Mouse (Mus musculus) adrenal gland, adult 8-10 months (tissue): ENCODE data around the gene Slc25a51. TPM values are rescaled to one million over a fixed set of nuclear protein-coding genes. Genes with fewer than 3 reads are reported as not detected.

Source experiments
- DNase-seq: peaks from one replicate; pipeline ENCODE4 v3.0.0; 2022
- total RNA-seq, 4 experiments: library from RNA; stranded (reverse); gene quantifications; 2 replicates each; pipeline ENCODE4 v1.2.4; 2022

The Slc25a51 gene
- 100 to 1,000 TPM; 191 to 350 (median 261) TPM for total RNA-seq

DNA sequence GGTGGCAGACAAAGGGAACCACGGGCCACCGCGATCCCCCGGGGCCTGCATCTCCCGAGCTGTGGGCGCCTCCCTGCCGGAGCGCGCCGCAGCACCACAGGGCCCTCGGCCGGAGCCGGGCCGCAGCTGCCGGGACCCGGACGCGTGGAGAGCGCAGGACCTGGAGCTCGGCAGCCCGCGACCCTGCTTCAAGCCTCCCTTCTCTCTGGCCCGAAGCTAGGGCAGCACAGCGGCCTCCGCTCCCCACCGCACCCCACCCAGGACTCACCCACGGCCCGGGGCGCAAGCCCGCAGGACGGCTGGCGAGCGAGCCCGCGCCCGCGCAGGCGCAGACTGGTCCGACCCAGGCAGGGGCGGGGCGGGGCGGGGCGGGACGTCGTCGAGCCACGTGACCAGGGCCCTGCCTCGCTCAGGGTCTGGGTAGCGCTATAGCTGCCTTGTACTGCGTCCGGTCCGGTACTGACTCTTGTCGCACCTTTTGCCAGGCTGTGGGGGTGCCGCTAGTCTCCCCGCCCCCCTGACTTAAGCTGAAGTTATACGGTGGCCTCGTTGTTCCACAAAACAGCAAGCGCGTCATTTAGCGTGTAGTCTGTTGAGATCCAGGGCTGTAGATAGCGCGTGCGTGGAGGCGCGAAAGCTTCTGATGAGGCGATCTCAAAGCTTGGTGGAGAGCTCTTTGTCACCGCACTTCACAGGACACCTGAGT lies at the start of gene Slc25a51:
Gene Slc25a51, minus strand, starts transcription at position 340 of the 706 bp plus-strand sequence.
- DNase-seq, result peak; percentile 87

DNA sequence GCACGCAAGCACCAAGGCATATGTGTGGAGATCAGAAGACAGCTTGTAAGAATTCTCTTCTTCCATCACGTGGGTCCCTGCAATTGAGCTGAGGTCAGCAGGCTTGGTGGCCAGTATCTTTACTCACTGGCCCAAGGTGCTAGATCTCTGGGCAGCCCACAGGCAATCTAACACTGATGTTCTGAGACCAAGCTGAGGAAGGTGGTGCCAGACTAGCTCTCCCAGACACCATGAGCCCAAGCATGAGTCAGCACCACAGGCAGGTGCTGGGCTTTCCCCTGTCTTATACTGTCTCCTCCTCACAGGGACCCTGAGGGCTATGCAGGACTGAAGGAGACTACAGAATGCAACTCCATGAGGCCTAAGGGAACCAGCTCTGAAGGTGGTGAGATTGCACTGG lies 49.0 kb upstream of the Slc25a51 start:
- DNase-seq, result no peak

DNA sequence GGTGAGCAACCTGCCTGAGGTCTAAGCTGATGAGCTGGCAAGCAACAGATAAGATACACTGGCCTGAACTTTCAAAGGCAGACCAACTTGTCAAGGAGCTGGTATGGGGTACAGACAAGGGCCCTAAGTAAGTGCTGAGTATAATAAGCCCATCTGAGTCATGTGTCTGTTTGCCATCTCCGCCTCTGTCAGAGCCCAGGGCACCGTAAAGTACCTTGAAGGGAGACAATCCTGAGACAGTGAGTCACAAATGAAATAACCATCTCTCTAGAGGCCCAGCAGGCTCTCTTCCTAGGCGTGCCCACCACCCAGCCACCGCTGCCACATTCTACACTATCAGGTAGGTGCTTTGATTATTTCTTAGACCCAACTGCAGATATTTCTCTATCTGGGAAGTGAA lies 46.4 kb upstream of the Slc25a51 start:
- no peak for DNase-seq

DNA sequence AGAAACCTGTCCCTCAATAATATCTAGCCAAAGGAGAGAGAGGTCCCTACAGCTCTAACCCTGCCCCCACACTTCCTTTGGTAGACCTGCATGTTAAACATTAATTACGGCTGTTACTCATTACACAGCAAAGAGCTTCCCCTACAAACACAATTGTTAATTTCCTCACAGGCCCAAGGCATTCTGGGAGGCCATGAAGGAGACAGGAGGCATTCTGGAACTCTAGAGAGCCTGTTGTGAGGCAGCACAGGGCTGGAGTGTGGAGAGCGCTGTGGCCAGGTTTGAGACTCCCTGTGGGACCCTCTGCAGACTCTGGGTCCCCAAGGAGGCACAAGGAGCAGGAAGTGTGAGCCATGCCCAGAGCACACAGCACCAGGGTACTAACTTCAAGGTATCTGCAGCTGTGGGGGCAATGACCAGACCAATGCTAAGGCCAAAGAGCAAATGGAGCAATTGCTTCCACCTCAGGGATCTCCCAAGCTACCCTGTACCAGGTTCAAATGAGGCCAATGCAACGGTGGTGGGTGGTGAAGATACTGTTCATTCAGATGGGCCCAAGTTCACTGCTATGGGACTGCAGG lies 44.8 kb upstream of the Slc25a51 start:
- DNase-seq, result no peak

DNA sequence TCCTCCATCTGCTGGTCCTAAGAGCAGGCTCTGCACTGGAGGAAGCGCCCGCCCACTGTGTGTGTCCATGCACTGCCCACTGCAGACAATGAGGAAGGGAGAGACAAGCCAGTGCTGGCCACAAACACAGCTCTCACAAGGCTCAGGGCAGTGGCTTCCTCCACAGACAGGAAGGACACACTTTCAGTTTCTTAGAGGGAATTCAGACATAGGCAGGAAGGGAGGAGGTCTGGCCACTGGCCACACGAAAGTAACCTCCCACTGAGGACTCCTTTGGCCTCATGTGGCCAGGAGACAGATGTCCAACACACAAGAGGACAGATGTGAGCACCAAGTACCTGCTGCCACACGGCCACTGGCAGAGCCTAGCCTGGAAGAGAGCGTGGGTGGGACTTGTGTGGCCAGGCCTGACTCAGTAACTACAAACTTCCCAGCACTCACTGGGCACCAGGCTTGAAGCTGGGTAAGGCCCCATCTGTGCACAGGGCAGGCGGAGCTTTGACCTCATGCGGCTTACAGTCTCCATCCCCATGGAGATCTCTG lies 44.1 kb upstream of the Slc25a51 start:
- peak; percentile 42 for DNase-seq

DNA sequence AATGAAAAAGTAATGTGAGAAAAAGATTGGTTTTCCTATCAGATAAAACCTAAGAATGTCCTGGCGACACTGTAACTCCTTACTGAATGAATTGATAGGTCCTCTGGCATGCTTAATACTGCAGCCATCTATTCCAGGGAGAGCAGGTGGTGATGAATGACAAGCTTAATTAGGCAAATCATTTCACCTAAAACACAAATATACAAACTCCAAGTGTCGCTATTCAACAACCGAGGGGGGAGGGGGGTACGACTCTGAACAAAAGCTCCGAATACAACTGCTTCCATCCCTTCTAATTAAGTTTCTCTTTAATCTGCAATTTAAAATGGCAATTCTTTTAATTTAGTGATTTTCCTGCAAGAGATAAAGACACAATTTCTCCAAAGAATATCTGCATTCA lies 40.4 kb upstream of the Slc25a51 start:
- DNase-seq, result no peak

DNA sequence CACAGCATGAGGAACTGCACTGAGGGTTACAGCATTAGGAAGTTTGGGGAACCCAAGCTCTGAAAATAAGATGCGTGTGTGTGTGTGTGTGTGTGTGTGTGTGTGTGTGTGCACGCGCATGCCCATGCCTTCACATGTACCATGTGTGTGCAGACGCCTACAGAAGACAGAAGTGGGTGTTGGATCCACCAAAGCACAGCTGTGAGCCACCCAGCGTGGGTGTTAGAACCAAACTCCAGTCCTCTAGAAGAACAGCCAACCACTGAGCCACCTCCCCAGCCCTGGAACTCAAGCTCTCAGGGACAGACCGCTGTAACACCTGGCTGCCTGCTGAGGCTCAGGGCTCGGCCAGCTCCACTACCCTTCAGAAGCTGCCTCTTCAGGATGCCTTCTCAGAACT lies 39.9 kb upstream of the Slc25a51 start:
- no peak for DNase-seq

DNA sequence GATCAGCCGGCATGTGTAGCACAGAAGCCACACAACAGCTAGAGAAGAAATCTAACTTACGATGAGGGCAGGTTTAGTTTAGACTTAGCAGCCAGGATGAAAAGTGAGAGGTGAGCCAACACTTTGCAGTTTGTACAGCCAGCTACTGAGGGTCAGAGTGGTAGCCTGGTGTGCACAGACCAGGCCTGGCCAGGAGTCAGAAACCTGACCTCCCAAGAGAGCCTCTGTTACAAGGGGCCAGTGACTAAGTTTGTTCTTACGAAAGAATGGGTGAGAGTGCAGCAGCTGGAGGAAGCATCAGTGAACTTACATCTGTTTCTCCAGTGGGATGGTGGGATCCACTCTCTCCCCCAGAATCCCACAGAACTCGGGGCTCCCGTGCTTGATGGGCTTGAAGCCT lies 38.6 kb upstream of the Slc25a51 start:
- DNase-seq, result peak; percentile 55

DNA sequence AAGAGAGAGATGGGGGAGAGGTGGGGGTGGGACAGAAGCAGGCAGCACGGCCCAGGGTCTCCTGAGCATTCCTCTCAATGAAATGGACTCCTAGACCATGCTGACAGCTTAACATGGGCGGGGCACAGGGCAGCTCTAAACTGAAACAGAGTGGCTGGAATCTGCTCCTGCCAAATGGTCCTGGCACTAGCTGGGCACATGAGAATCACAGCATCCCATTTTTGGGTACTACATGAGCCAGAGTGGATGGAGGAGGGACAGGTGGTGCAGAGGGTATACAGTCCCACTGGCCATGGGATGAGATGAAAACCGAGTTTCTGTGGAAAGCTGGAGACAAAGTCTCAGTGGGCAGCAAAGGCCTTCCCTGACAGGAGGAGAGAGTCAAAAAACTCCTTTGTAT lies 36.7 kb upstream of the Slc25a51 start:
- DNase-seq, result no peak

DNA sequence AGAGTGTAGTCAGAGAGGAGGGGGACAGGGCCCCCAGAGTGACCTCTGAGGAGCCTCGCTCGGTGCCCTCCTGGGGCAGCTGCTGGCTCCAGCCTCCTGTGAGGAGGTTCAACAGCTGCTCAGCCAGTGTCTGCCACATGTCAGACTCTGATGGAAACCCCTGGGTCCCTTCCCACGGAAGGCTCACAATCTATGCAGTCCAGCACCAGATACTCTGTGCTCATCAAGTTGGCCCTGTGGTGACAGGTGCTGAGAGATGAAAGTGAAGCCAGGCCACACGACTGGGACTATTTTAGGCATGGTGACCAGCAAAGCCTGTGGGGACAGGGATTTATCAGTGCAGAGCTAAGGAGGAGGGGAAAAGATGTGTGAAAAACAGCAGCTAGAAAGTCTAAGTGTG lies 36.2 kb upstream of the Slc25a51 start:
- DNase-seq, result no peak

DNA sequence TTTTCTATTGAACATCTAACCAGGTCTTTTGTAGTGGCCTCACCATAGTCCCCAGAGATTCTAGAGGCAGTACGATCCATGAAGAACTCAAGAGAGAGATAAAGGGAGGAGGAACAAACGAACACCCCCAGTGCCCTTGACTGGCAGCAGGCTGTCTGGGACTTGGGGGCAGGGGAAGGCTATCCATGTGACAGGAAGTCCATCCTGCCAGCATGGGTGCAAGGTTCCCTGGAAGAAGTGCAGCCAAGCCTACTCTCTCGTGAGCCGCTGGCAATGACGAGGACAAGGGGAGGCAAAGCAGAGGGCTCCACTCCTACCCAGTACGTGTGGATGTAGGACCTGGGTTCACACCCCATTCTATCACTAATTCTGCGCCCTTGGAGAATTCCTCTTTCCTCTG lies 35.1 kb upstream of the Slc25a51 start:
- no peak for DNase-seq

DNA sequence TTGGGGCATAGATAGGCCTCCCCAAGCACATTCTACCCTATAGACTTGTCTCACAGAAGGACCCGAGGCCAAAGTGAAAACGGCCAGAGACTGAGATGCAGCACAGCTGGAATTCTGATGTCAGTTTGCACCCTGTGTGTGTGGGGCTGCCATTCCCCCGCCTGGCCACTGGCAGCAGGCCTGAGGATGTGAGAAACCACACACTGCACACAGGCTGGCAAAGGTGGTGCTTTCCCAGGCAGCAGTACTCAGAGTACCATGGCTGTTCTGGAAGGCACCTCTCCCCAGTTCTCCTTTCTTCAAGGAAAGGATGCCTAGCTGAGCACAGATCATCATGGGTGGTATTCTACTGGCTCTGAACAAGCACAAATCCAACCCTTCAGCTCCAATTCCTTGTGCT lies 33.7 kb upstream of the Slc25a51 start:
- no peak for DNase-seq

DNA sequence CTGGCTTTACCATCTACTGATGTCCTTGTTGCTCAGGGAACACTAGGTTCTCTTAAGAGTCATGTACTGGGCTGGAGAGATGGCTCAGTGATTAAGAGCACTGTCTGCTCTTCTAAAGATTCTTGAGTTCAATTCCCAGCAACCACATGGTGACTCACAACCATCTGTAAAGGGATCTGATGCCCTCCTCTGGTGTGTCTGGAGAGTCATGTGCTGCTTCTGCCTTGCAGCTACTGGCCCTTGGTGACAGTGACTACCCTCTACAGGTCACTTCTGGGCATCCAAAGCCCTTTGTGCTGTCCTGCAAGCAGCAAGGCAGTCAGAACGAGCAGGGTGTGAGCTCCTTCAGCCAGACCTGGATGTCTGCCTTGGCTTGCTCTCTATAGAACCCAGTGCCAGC lies 33.2 kb upstream of the Slc25a51 start:
- DNase-seq, result no peak

DNA sequence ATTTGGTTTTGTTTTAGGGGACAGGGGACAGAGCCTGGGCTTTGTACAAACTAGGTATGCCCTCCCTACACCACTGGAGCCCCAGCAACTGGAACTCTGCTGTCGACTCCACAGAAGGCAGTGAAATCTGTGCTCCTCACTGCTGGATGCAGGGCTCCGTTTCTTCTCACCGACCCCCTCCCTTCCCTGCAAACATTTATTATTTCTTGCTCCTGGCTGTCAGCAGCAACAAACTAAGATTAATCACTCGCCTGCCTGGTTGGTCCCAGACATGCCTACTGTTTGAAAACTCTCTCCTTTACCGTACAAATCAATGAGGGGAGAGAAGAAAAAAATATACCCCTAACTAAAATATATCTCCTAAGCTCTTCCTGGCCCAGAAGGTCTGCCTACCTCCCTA lies 30.7 kb upstream of the Slc25a51 start:
- no peak for DNase-seq

DNA sequence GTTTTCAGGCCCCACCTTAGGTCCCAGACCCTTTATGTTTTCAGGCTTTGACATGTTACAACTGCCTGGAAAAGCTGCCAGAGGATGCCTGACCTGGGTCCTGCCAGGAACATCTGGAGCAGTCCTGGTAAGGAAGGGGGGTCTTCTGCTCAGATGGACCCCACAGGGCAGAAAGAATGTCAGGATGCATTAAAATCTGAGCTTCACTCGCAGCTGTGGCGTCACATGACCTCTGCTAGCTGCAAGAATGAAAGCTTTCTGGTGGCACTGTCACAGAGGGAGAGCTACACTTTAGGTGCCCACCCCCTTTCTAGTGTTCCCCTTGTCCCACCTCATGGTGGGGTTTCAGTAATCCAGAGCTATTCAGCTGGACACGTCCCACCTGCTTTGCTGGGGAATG lies 28.4 kb upstream of the Slc25a51 start:
- no peak for DNase-seq

DNA sequence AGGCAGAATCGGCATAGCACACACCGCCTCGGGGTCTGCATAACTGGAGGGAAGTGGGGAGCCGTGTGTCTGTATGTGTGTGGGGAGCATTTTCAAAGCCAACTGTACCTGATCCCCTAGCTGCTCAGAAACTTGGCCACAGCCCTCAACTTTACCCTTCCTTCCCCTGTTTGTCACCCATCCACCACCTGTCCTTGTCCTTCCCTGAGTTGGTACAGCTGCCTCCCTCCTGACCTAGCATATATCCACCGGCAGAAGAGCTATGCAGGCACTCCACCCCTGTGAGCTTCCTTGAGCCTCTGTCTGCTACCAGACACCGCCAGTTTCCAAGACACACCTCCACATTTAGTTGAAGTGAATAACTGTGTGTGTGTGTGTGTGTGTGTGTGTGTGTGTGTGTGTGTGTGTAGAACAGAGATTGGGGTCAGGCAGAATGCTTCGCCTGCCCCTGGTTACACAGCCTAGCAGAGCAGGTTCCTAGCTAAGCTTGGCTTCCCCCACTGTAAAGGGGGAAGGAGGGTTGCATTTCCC lies 27.9 kb upstream of the Slc25a51 start:
- no peak for DNase-seq

DNA sequence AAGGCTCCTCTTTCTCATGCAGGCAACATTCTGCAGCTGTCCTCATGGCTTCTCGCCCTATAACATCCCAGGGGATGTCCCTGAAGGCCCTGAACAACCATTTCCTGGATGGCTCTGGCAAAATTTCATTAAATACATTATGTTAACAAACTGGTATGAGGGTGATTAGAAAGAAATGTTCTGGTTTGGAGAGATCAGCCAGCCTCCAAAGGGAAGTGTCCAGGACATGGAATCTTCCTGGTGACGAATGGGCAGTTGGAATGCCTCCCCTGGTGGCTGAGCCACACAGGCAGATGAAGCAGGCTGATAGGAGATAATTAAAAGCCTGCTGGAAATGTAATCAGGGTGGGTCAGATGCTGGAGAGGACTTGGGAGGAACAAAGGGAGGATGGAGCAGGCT lies 27.3 kb upstream of the Slc25a51 start:
- DNase-seq, result no peak

DNA sequence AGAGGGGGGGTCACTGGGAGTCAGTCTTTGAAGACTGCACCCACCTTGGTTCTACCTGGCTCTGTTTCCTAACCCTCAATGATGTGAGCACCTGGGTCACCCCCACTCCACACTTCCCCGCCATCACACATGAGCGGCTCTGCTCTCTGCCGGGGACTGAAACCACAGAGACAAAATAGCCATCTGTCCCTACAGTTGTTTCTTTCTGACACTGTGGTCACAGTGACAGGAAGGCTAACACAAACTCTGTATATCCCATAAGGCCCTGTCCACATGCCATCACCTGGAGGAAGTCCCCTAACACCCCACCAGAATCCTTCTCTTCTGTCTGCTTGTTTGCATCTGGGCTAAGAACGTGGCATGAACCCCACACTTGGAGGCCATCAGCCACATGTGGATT lies 26.1 kb upstream of the Slc25a51 start:
- DNase-seq, result no peak

DNA sequence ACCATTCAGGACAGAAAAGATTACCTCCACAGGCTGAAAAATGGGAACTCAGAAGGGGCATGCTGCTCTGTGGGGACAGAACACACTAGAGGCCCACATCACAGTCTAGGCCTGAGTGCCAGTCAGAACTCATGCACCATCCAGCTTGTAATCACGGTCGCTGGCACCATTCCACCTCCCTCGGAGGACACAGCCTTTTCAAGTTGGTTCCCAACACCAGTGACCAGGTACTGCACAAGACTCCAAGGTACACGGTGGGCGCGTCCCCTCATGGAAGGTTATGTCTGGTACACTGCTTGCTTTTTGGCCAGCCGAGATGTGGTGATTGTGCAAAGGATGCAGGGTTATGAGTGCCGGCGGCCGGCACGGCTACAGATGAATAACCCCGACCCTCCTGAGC lies 25.5 kb upstream of the Slc25a51 start:
- DNase-seq, result no peak

DNA sequence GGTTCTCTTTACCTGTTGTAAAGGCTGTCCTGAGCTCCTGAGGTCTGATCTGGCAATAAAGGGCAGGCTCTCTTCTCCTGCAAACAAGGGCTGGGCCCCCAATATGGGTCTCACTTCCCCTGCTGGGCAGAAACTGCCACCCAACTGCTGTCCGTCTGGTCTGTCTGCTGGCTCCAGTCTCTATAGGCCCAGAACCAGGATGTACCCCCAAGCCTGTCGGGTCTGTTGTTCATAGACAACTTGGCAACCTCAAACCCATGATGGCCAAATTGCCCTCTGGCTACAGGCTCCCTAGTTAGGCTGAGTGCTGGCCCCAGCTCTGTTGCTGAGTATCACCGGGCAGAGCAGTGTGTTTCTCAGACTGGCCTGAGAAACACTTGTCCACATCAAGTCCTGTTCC lies 23.2 kb upstream of the Slc25a51 start:
- DNase-seq, result no peak

DNA sequence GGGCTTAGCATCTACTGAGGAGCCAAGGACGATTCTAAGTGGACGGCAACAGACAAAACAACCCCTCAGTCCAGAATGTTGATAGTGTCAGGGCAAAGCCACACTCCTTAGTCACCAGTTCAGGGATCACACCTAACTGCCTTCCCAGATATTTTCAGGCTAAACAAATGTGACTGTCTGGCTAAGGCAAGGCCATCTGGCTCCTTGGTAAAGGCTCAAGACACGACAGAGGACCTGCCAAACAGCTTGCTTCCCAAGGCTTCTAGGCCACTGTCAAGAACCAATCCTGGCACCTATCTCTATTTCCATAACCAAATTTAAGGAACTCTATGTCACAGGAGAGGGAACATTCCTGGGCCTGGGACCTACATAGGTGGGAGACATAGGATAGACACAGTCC lies 22.8 kb upstream of the Slc25a51 start:
- DNase-seq, result no peak

DNA sequence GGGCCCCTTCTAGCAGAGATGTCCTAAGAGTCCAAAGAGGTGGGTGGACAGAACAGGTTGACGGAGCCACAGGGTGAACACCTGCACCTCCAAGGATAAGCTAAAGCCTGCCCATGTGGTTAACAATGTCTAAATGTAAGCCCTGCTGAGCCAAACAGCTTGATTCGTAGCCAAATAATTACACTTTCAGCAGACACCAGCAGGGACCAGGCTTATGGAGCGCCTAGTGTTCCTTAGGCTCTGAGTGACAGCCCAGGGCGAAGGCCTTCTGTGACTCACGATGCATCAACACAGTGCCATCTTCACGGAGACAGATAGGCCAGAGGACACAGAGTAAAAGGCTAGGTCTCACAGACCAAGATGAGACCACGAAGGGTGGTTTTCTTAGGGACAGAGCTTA lies 20.9 kb upstream of the Slc25a51 start:
- DNase-seq, result peak; percentile 55

DNA sequence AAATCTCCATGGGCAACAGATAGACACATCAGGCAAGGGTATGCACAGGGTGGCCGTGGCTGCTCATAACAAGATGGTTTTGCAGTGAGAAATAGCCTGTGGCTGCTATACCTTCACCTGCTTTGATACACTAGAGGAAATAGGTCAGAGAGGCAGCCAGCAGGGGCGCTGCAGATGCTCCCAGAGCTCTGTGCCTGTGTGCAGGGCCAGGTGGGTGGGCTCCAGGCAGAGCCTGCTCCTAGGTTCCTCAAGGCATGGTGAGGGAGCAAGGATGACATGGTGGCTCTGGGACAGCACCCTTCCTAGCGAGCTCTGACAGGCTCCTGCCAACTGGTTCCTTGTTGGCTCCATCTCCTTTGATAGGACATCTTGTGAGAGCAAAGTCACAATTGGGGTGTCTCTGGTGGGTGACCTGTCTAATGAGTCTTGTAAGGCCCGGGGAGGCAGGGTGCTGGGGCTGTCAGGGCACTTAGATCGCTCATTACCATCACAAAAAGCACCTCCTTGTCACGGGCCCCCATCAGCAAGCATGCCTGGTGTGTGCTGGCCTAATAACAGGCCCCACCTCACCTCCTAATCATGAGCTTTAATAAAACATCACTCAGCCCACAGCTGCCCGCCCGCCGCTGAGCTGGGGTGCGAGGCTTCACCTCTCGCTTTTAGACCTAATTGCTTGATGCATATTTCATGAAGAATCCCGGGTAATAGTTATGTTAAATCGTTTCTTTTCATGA lies 18.3 kb upstream of the Slc25a51 start:
- DNase-seq, result no peak

DNA sequence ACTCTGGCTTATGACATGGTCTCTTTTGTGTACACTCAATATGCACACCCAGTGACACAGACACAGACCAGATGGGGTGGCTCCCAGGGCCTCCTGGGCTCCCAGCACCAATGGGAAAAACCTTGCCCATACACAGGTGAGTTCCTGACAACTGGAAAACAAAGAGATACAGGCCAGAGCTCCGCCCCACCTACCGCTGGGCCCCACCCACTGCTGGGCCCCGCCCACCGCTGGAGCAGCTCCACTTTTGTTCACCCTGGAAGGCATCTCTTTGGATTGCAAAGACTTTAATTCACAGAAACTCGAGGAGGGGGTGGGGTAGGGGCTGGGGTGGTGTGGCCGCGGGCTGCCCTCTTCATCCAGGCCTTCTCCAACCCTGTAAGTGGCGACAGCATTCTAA lies 14.8 kb upstream of the Slc25a51 start:
- no peak for DNase-seq
